Mouse (Mus musculus) liver, embryonic 14.5 days (tissue): Measurements from ENCODE around the gene Gm3854.

Experiments used
- CTCF ChIP-seq: IDR thresholded peaks from 2 replicates; pipeline ENCODE4 v1.5.1; 2016; ENCODE audit warnings: antibody characterized with exemption, low read depth, control low read depth
- EP300 ChIP-seq: IDR thresholded peaks from 2 replicates; pipeline ENCODE4 v1.6.1; 2016; ENCODE audit warnings: antibody characterized with exemption, low read depth

DNA sequence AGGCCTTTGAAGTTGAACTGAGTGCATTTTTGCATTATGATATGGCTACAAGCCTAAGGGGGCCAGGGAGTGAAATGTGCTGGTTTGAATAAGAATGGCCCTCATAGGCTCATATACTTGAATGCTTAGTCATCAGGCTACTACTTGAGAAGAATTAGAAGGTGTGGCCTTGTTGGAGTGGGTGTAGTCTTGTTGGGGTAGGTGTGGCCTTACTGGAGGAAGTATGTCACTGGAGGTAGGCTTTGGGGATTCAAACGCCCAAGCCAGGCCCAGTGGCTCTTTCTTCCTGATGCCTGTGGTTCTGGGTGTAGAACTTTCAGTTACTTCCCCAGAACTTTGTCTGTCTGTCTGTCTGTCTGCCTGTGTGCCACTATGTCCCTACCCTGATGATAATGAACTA, 21.2 kb downstream of the Gm3854 start:
- TF ChIP-seq CTCF = no peak
- TF ChIP-seq EP300 = no peak
